Mouse (Mus musculus) gastrocnemius, adult 2 months (tissue): Measurements from ENCODE around the gene Pde4d. TPM values are rescaled to one million over a fixed set of nuclear protein-coding genes. Genes with fewer than 3 reads are reported as not detected.

ENCODE experiments used
- DNase-seq: peaks from one replicate; pipeline ENCODE4 v3.0.0; 2022
- H3K27ac ChIP-seq: fragments of 200-600 bp; 2 replicates; pipeline ENCODE4 v1.8.1; 2022; ENCODE audit warnings: mild to moderate bottlenecking
- H3K4me3 ChIP-seq: fragments of 200-600 bp; 2 replicates; pipeline ENCODE4 v1.8.1; 2022; ENCODE audit warnings: mild to moderate bottlenecking, moderate library complexity
- CTCF ChIP-seq: fragments of 200-600 bp; IDR thresholded peaks from 2 replicates; pipeline ENCODE4 v1.8.1; 2022; ENCODE audit warnings: antibody characterized with exemption, mild to moderate bottlenecking, moderate library complexity
- intact Hi-C: fragments of 180-260 bp; cut with DNase I; formaldehyde crosslinking; loops from one replicate; pipeline ENCODE4 v1.15.1; 2025
- total RNA-seq, 2 experiments: library from RNA; stranded (reverse); gene quantifications; 2 replicates each; pipeline ENCODE4 v1.2.3; 2021

The Pde4d gene
- total RNA-seq, 2 experiments from 2014 or later, result 239 to 330 TPM

GRCm38 (mm10) chr13:109577901-109578300 is 1128.2 kb downstream of the Pde4d start:
- H3K27ac ChIP-seq, result peak overlapping the region; percentile 86
- DNase-seq, result peak; percentile 57
- H3K4me3 ChIP-seq, result peak overlapping the region; percentile 7; the same call in 1 of the 2 replicates
- no peak for TF ChIP-seq CTCF
- intact Hi-C loops, result no loop called here

DNA sequence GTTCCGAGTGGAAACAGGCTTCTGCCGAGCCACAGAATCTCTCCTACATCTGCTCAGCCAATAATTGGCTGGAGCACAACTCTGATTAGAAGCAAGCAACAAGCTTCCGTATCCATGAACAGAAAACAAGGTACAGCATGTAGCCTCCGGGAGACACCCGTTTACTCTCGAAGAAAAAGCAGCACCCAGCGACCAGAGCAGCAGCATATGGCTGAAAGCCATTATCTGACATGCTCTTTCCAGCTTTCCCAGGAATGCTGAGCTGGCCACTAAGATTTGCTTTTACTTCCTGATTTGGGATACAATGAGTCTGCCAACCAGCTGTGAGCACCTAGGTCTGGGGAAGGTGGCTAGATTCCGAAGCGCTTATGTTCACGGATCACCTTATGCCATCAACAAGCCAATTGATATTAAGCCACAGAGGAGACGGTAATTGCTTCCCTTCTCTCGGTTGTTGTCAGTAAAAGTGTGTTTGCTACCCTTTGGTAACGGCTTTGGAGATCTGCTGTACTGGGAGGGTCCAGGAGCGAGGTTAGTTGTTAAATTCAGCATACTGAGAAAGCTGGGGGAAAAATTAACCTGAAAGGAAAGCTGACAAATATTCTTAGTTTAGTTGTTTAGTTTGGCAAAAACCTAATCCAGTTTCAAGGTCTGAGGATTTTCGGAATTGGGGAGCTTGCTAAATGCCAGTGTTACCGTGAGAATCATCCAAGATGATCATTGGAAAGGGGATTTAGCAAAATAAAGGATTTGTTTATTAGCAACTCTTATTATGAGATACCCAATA is 1131.7 kb downstream of the Pde4d start:
- DNase-seq, result peak; percentile 21
- Histone ChIP-seq H3K27ac (peak overlapping the region; percentile 24), H3K4me3 (peak overlapping the region; percentile 58)
- no peak for TF ChIP-seq CTCF
- intact Hi-C loops, result no loop called here

DNA sequence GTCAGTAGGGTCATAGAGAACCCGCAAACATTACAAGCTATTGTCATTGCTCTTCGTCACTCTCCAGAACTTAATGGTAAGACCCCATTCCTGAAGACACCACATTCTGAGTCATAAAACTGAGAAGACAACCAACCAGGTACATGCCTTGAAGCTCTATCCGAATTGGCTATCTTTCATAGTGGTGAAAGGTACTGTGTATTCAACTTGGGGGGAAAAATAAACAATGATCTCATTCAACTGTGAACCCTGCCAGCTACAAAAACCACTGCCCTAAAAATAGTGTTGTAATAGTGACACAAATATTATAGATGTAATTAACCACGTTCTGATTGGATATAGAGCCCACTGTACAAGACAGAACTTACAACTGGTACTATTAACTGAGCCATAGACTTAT is 1140.3 kb downstream of the Pde4d start:
- TF ChIP-seq CTCF, result no peak
- DNase-seq, result no peak
- intact Hi-C loops, result no loop called here
- no peak overlapping the region for H3K4me3 ChIP-seq
- H3K27ac ChIP-seq, result no peak overlapping the region

- TF ChIP-seq CTCF, result no peak
- DNase-seq, result no peak
- Histone ChIP-seq H3K27ac (no peak overlapping the region), H3K4me3 (no peak overlapping the region)
- intact Hi-C loops, result no loop called here
Measured at GRCm38 (mm10) chr13:109592192-109592797, 1142.5 kb downstream of the Pde4d start.

DNA sequence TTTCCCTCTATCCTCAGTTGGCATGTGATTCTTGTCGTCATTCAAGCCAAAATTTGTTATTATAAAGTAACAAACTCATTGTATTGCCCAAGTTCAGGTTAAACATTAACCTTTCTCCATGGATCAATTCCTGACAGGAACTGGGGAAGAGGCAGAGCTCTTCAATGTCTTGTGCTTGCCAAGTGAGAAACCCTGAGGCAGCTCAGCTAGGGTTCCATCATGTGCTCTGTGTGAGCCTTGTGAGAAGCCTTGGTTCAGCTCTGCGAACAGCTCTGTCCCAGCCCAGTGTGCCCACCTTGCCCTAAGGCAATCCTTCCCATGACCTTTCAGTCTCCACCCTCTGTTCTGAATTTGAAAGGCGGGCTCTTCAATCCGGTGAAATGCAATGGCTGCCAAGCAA is 1150.0 kb downstream of the Pde4d start:
- DNase-seq, result no peak
- Histone ChIP-seq H3K4me3 (no peak overlapping the region), H3K27ac (no peak overlapping the region)
- no peak for TF ChIP-seq CTCF
- intact Hi-C loops, result loop anchor here (10.0 kb wide), 1 partner anchor 255 kb away; no protein-coding TSS in a partner anchor

DNA sequence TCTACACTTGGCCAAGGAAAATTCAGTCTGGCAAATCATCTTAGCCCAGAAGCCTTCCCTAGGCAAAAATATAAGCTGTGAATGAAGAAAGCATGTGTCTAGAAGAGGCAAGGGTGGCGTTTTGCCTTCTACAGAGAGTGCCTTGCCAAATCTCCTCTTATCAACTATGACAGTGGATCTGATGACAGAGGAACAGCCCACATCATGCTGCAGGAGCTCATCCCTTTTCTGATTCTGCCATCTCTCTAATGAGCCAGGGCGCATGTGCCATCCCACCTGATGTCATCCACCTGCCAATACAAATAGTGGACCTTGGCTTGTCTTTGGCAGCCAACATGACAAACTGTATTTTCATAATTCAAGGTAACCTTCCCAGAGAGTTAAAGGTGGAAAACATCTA is 1154.3 kb downstream of the Pde4d start:
- TF ChIP-seq CTCF, result no peak
- Histone ChIP-seq H3K27ac (no peak overlapping the region), H3K4me3 (no peak overlapping the region)
- no peak for DNase-seq
- intact Hi-C loops, result loop anchor here (10.0 kb wide), 1 partner anchor 259 kb away; no protein-coding TSS in a partner anchor

DNA sequence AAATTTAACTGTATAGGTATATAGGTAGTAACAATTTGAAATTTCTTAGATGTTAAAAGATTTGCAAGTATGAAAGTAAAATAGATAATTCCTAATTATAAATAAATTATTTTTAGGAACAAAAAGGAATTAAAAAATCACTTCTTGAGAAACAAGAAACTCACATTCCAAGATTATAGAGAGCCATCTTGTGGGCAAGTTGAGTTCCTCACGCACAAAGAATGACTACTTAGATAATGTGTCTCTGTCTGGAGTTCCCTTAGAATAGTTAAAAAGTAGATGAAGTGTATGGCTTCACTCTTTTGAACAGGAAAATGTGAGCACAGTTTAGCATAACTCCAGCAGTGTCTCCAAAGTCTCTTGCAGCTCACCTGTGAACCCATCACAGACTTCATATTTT is 1155.4 kb downstream of the Pde4d start:
- DNase-seq, result no peak
- no peak overlapping the region for H3K4me3 ChIP-seq
- intact Hi-C loops, result loop anchor here (5.0 to 10.0 kb wide), 2 partner anchors 48 to 260 kb away; no protein-coding TSS in a partner anchor
- TF ChIP-seq CTCF, result peak; percentile 35
- H3K27ac ChIP-seq, result no peak overlapping the region

- TF ChIP-seq CTCF, result no peak
- intact Hi-C loops, result loop anchor here (1.0 to 10.0 kb wide), 3 partner anchors 52 to 380 kb away; no protein-coding TSS in a partner anchor
Measured at GRCm38 (mm10) chr13:109609106-109609804, 1159.5 kb downstream of the Pde4d start.

GRCm38 (mm10) chr13:109609805-109610187 is 1160.0 kb downstream of the Pde4d start:
- Histone ChIP-seq H3K4me3 (no peak overlapping the region), H3K27ac (no peak overlapping the region)
- DNase-seq, result peak; percentile 55
- TF ChIP-seq CTCF, result peak; percentile 79
- intact Hi-C loops, result loop anchor here (1.0 to 10.0 kb wide), 3 partner anchors 52 to 380 kb away; no protein-coding TSS in a partner anchor

More at GRCm38 (mm10) chr13:109609106-109609804, 1159.5 kb downstream of the Pde4d start:
- no peak overlapping the region for H3K4me3 ChIP-seq
- no peak for DNase-seq
- no peak overlapping the region for H3K27ac ChIP-seq

DNA sequence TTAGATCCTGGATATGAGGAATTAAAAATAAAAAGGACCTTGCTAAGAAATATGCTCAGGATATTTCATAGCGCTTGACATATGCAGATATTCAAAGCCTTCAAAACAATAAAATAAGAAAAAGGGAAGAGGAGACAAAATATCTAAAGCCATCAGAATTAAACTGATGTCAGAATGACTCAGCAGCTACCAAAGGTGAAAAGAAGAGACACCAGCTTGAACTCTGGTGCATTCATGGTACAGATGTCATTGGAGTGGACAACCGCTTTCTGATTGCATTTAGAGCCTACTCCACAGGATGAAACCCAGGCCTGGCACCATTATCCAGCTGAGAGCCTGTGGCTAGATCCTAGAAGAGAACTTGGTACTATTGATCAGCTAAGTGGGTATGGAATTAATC is 1161.0 kb downstream of the Pde4d start:
- DNase-seq, result no peak
- Histone ChIP-seq H3K4me3 (no peak overlapping the region), H3K27ac (0 out of 2 replicates have a peak overlapping the region, but pooled peaks have one; percentile 8)
- intact Hi-C loops, result no loop called here
- TF ChIP-seq CTCF, result no peak

DNA sequence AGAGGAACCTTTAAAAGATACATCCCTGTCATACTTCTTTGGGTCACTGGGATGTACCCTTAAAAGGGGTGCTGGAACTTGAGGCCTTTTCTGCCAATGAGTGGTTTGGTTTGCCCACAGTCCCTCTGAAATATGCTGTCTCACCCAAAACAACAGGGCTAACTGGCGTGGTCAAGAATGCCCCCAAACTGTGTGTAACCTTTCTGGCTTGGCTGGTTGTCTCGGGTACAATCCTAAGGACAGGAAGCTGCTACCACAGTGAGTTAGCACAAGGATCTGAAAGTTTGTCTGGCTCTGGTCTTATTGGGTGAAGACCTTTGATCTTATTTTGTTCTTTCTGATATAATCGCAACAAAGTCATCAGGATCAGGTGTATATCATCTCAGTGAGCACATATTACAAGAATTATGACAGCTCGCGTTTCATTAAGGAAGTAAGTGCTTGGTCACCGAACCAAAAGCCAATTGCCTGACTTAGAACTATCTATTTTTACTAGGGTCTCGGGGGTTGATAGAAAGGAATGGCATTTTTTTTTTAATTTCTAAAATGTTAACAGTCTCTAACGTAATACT is 1165.6 kb downstream of the Pde4d start:
- no peak for TF ChIP-seq CTCF
- intact Hi-C loops, result loop anchor here (5.0 kb wide), 1 partner anchor 137 kb away; no protein-coding TSS in a partner anchor
- no peak for DNase-seq
- Histone ChIP-seq H3K27ac (peak overlapping the region; percentile 44; the same call in 1 of the 2 replicates), H3K4me3 (no peak overlapping the region)

- DNase-seq, result no peak
- intact Hi-C loops, result loop anchor here (5.0 kb wide), 1 partner anchor 136 kb away; no protein-coding TSS in a partner anchor
- TF ChIP-seq CTCF, result peak; percentile 67
- Histone ChIP-seq H3K27ac (peak overlapping the region; percentile 6), H3K4me3 (no peak overlapping the region)
Measured at GRCm38 (mm10) chr13:109615785-109616281, 1166.1 kb downstream of the Pde4d start.
